Mouse (Mus musculus) ES-Bruce4 (cell line): Measurements from ENCODE around the gene Tmx2.

Experiments used
- CTCF ChIP-seq: IDR thresholded peaks from one replicate; pipeline ENCODE4 v1.8.1; 2011; ENCODE audit warnings: low read depth, low read length
- EP300 ChIP-seq: IDR thresholded peaks from 2 replicates; pipeline ENCODE4 v1.6.1; 2011; ENCODE audit warnings: low read depth, low read length; ENCODE audit not compliant: insufficient read depth
- POLR2A ChIP-seq: IDR thresholded peaks from one replicate; pipeline ENCODE4 v1.8.1; 2011; ENCODE audit warnings: low read length; ENCODE audit not compliant: insufficient read depth

DNA sequence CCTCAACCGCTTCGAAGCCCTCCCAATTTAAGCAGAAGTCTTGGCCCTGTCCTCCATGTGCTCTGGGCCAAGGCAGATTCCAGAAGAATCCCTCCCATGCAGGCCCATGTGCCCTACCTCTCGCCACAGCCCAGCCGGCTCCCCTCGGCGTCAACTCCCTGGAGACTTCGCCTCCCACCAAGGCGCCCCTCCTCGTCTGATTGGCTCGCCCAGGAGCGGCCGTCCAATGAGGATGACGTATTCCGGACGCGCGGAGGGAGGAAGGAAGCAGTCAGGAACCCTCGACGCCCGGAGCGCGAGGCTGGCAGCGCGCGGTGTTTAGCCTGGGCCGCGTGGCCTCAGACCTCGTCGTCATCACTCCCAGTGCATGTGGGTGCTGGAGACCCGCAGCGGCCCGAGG lies 20.1 kb downstream of the Tmx2 start, which contains the start of gene Btbd18:
- no peak for TF ChIP-seq POLR2A
- TF ChIP-seq CTCF: no peak
- no peak for TF ChIP-seq EP300
